Mouse (Mus musculus) Muller cell, postnatal 12 days (primary cell): ENCODE data around the gene Samd5.

Experiments
- DNase-seq: peaks from one replicate; pipeline ENCODE4 v3.0.0-alpha.2; 2015; ENCODE audit errors: inconsistent ontology term

Gene Samd5

DNA sequence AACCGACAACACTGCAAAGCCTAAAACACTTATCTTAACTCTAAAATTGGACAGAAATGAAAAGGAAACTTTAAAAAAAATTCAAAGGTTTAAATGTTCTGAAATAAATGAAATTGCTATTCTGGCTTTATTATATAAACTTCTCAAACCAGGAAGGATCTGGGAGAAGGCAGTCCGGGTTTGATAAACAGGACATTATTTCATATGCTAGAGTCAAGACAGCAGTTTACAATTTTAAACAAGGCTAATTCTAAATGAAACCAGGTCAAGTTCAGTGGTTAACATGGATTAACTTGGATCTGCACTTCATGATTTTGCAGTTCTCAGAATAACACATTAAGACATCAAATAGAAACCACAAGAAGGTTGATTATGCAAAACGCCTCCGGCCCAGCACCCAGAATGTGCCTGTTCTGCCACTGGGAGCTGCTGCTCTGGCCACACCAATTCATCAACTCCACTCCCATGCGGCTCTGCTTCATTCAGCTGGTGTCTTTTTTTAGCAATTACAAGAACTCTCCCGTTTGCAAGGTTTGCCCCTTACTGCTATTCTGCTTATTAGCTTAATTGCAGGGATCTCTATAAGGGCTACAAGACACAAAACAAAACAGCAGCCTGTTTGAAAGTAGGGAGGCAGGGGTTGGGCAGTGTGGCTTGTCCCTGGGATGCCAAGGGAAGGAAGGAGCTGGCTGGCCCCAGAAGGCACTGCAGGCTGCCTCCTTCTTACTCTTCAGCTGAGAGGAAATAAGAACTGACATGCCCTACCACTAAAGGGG is 24.8 kb downstream of the Samd5 start:
- DNase-seq, result peak; percentile 61

- no peak for DNase-seq
Observed at GRCm38 (mm10) chr10:9648464-9648863, 26.5 kb downstream of the Samd5 start.

DNA sequence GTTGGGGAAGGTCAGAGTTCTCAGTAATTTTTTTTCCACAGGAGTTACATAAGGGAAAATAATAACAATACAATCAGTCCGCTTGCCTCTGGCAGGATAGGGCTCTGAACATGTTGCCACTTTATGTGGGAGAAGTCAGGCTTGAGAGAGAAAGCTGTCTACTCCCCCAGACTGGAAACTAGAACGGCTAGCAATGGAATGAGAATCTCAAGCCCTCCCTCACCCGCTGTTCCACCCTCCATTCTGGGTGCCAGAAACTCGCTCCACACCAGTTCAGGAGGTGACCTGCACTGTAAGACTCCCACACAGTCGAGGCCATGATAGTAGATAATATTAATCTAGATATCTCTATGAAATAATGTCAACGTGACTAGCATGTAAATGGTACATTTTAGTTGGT is 27.3 kb downstream of the Samd5 start:
- DNase-seq, result no peak

DNA sequence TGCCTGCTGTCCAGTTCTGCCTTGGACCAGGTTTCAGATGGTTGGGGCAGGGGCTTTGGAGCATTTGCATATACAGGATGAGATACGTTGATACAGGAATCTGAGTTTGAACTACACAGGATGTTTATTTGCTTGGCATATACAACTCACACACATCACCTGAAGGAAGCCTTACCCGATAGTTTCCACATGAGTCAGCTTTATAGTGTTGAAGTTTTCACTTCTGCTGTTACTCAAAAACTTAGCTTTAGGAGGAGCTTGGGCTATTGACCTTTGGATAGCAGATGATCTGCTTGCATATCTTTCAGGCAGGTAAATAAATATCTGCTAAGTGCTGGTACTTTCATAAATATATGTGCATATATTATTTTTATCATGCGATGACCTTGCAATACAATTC is 28.6 kb downstream of the Samd5 start:
- no peak for DNase-seq

DNA sequence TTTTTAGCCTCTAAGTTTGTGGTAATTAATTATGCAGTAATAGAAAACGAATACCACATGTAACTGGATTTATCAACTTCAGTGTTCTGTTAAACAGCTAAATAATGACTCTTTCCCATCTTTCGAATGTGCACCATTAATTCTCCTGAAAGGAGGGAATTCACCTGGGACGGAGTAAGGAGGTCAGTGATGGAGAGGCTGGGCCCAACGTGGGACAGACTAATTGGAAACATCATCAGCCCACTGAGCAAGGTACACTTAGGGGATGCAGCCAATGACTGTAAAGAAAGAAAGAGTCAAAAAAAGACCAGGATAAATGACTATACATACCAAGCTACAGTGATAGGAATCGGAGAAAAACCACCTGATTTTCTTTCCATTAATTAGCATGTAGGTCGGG is 31.5 kb downstream of the Samd5 start:
- DNase-seq, result no peak

DNA sequence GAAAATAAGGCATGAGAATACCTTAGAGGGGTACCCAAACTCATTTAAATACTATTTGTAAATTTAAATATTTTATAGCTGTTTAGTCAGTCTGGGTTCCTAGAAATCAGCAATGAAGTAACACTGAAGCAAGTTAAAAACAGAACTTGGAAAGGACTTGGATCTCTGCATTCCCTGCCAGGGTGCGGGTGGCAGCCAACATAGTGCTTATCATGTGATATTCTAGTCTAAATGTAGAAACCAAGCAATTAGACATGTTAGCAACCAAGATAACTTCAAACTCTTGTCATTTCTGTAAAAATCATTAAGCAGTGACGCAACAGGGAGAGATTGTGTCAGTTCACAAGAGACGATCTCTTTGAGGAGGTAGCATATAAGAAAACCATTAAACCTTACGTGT is 32.9 kb downstream of the Samd5 start:
- DNase-seq, result no peak

DNA sequence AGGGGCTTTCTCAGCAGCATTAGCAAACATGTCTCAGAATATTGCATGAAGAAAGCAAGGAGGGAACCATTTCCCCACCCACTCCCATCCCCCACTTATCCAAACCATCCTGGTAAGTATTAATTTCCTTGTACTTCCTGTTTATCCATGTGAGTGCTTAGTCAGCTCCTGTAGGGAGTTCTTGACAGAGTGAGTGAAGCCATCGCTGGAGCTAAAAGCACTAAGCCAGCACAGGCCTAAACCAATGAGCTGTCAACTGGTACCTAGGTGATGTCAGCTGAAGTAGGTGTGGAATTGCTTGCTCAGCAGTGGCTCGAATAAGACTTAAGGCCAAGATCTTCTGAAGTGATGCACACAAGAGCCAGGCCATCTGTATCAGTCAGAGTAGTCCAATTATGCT is 34.3 kb downstream of the Samd5 start:
- no peak for DNase-seq

DNA sequence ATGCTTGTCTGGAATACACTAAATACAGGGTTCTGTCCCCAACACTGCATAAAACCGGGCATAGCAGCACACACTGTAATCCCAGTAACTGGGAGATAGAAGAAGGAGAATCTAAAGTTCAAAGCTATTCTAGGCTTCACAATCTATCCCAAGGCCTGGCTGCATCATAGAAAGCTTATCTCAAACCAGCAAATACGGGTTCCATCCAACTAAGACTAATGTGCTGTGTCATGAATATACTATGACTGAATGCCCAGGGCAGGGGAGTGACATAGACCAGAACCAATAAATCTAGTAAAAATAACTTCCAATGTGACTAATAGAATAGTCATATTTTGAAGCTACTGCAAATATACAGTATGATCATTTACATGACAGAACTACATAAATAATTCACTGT is 35.0 kb downstream of the Samd5 start:
- no peak for DNase-seq

- DNase-seq, result no peak
Observed at GRCm38 (mm10) chr10:9625356-9625755, 49.7 kb downstream of the Samd5 start.

DNA sequence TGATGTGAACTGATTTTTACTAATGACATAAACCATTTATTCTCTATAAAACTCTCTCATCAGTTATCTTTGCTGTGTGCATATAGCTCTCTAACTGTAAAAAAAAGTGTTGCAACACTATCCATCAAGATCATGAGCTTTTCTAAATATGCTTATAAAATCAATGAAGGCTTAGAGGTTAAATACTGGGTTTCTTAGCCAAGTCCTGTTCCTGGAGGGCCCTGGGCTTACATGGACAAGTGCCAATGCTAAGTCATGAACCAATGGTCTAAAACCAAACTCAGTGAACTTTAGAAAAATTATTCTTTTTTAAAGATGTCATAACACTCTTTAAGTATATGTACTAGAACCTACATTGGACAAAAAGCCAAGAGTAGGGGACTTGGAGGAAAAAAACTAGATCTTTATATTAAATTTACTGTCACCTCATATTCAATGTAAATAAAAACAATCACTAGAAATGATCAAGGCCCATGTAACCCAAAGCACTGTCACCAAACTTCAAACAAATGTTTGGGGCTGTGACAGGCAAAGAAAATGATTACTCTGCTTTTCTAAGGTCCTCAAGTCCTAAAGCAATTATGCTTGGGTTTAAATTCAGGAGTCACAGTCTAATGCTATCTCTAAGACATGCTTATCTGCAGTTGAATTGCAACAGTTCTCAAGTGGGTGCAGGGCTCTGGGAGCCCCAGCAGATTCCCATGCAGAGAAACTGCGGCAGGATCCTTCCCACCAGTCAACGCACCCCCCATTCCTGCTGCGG is 52.9 kb downstream of the Samd5 start:
- DNase-seq, result no peak

DNA sequence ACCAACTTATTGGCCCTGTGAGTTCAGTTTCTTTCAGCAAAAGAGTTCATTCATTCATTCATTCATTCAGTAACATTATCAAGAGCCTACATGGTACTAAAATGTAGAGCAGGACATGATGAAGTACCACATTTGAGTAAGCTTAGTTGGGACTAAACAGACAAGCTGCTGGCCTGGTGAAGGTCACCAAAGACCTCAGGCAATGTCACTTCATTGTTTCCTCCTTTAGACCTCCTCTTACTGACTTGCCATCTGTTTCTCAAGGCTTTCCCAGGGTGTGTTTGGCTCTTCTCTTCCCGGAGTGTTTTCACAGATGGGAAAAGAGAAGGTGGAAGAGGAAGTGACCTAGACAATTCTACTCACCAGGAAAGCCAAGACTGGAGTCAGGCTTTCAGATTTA is 54.0 kb downstream of the Samd5 start:
- no peak for DNase-seq

DNA sequence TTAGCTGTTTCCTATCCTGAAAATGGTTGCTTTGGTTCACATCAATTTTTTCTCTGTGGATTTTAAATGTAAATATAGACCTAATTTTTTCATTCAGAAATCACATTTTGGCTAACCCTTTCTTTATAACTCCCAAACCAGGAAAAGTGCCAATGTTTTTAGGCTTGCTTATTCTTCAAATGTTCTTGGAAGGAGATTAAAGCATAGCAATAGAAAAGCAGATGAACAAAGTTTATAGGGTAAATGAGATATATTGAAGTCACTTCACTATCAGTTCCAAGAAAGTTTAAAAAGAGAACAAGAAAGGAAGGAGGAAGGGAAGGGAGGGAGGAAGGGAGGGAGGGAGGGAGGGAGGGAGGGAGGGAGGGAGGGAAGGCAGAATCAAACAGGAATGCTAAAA is 60.0 kb downstream of the Samd5 start:
- DNase-seq, result no peak

DNA sequence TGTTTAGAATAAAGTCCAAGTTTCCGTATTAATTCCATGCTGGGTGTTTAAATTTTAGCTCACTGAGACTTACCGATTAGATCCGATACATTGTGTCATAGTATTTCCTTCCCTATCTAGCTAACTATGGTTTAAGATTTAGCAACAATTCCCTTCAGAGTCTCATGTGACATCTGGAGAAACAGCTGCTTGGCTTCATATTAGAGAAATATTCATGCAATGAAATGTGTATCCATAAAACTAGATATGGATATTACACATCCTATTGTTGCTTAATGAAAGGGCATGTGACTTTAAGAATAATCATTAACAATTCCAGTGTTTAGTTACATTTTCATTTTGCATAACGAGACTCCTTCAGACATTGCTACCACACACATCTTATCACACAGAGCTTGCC is 66.2 kb downstream of the Samd5 start:
- no peak for DNase-seq

- no peak for DNase-seq
Observed at GRCm38 (mm10) chr10:9607155-9607554, 67.9 kb downstream of the Samd5 start.

DNA sequence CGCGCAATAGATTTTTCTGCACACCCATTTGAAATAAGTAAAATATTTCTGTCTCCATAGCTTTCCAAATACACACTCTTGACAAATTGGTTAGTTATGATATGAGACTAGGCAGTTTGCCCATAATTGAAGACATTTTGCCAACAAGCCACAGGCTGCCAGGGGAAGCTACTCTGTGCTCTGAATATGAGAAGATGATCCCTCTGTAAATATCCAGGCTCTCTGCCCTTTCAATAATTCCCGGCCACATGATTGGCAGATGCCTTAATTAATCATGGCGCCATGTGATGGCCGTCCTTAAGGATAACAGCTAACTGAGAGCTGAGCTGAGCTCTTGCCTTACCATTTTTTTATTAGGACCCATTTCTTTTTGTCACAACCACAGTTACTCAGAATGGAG is 69.4 kb downstream of the Samd5 start:
- DNase-seq, result peak; percentile 83

DNA sequence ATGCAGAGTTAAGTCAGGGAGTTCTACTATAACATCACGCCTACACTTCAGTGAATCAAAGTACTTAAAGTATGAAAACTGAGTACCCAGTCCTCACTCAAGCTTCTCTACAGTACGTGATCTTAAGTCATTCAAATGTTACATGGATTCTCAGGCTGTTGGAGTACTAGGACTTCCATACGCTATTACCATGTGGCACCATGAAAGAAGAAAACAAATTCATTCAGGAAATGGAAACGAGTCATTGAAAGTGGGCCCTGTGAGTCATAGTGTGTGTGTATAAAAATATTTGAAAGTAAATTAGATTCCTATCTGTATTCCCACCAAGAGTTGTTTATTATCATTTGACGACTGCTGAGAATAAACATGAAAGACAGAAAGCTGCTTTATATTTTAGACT is 71.7 kb downstream of the Samd5 start:
- DNase-seq, result peak; percentile 30

GRCm38 (mm10) chr10:9602845-9603244 is 72.2 kb downstream of the Samd5 start:
- DNase-seq, result peak; percentile 20

DNA sequence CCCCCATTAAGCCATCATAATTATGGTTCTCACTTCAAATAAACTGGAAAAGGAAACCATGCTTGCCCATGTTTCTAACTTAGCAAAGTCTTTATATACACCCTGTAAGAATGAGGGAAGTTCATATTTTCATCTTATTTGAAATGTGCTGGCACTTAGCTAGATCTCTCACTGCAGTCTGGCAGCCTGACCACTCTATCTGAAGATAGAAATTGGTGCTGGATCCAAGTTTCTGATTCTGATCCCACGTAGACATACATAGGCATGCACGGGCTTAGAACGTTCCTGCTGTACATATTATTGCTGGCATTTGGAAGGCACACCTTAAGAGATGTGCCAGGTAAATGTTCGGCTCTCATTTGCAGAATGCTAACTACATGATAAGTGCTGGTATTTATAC is 72.6 kb downstream of the Samd5 start:
- no peak for DNase-seq

GRCm38 (mm10) chr10:9596228-9596627 is 78.8 kb downstream of the Samd5 start:
- no peak for DNase-seq

- DNase-seq, result no peak
Observed at GRCm38 (mm10) chr10:9594666-9595065, 80.3 kb downstream of the Samd5 start.

DNA sequence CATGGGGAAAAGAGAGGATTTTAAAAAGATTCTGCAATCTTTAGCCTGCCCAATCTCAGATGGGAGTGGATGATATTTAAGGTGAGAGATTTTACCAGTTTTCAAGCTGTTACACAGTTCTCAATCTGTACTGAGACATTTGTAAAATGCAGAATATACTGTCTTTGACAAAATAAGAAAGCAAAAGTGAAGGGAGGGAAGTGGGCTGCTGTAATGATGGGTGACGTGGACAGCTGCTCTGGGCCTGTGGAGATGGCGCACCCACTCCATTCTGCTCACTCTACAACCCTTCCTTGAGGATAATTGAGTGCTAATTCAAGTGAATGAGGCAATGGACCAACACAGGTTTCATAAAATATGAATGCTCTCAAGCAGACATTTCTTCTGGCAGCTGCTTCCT is 84.4 kb downstream of the Samd5 start:
- no peak for DNase-seq

GRCm38 (mm10) chr10:9586328-9586727 is 88.7 kb downstream of the Samd5 start:
- no peak for DNase-seq

DNA sequence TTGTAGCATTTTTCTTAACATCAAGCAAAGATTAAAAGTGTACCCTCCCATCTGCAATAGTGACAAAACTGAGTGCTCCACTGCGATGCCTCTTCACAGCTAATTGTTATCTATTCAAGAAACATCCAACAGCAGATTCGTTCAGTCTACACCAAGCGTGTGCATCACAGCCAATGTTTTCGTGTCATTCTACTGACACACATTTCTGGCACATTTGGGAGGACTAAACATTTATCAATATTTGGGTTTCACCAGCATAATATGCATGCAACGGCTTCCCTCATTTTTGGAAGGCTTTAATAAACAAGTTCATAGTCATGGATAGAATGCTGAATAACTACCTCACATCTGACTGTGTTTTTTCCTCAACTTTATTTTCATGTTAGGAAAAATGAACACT is 95.6 kb downstream of the Samd5 start:
- no peak for DNase-seq
